Mouse (Mus musculus) spleen, adult 2 months (tissue): ENCODE results near the gene Prm3. TPM values are rescaled to one million over a fixed set of nuclear protein-coding genes. Genes with fewer than 3 reads are reported as not detected.

Experiments used
- DNase-seq, 2 experiments: peaks; one replicate each; pipeline versions ENCODE4 v3.0.0 to v3.0.0-alpha.2; 2012 to 2021; ENCODE audit warnings: low spot score in 2 of 2, low read depth in 1 of 2
- H3K27ac ChIP-seq: fragments of 200-500 bp; 2 replicates; pipeline ENCODE4 v1.5.1; 2012; ENCODE audit warnings: low read length, inconsistent platforms; ENCODE audit not compliant: insufficient read depth
- H3K27me3 ChIP-seq: fragments of 200-500 bp; 2 replicates; pipeline ENCODE4 v1.6.1; 2012; ENCODE audit warnings: mild to moderate bottlenecking, moderate library complexity, low read length, inconsistent platforms; ENCODE audit not compliant: control insufficient read depth, insufficient read depth
- H3K36me3 ChIP-seq: fragments of 200-500 bp; 2 replicates; pipeline ENCODE4 v1.6.1; 2012; ENCODE audit warnings: mild to moderate bottlenecking, low read length, inconsistent platforms; ENCODE audit not compliant: control insufficient read depth, insufficient read depth
- H3K4me1 ChIP-seq: fragments of 200-500 bp; 2 replicates; pipeline ENCODE4 v1.6.1; 2011; ENCODE audit warnings: inconsistent platforms; ENCODE audit not compliant: control insufficient read depth, insufficient read depth, insufficient read length
- H3K4me3 ChIP-seq: fragments of 200-500 bp; 2 replicates; pipeline ENCODE4 v1.5.1; 2011; ENCODE audit warnings: mild to moderate bottlenecking, inconsistent platforms; ENCODE audit not compliant: insufficient read depth, insufficient read length; ENCODE audit errors: extremely low read depth
- CTCF ChIP-seq: fragments of 200-500 bp; IDR thresholded peaks from 2 replicates; pipeline ENCODE4 v1.5.1; 2011; ENCODE audit warnings: mild to moderate bottlenecking, inconsistent platforms; ENCODE audit not compliant: insufficient read depth, insufficient read length, insufficient replicate concordance; ENCODE audit errors: extremely low read depth
- POLR2A ChIP-seq: fragments of 200-500 bp; IDR thresholded peaks from 2 replicates; pipeline ENCODE4 v1.6.1; 2011; ENCODE audit warnings: low read depth, low read length, inconsistent platforms
- WGBS: fragments of 180-500 bp; shearing (Covaris S2); methylation state at CpG from one replicate; pipeline ENCODE4 v1.1.7; 2018; 5-methylcytosine and 5-hydroxymethylcytosine counted together
- polyA plus RNA-seq: library from polyadenylated mRNA; depleted of rRNA; stranded (reverse); fragments of >200 nt; gene quantifications from 2 replicates; pipeline ENCODE4 v1.2.3, GENCODE M21; 2012

Gene Prm3
- polyA plus RNA-seq, 1 experiment: not detected

DNA sequence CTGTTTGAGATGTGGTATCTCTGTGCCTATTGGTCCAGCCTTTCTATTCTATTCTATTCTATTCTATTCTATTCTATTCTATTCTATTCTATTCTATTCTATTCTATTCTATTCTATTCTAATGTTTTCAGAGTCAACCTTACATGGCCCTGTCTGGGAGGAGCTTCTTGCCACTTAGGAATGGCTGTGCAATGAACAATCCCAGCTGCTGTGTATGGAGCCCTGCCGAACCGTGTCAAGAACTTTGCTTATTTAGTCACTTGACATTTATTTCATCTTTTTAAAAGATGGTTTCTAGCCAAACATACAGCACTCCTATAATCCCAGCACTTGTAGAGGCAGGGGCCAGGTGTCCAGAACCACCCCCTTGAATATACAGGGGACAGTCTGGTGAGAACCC is 26.4 kb downstream of the Prm3 start:
- Histone ChIP-seq H3K27me3 (no peaks in the 10 kb centered on the region), H3K4me3 (no peak overlapping the region), H3K4me1 (peaks cover 14% of the 10 kb centered on the region; the same call in 1 of the 2 replicates), H3K36me3 (no peaks in the 10 kb centered on the region), H3K27ac (no peak overlapping the region)
- WGBS: 16% methylated on average over 2 of the region's 2 CpGs
- DNase-seq: no peak
- TF ChIP-seq POLR2A: no peak
- TF ChIP-seq CTCF: no peak

DNA sequence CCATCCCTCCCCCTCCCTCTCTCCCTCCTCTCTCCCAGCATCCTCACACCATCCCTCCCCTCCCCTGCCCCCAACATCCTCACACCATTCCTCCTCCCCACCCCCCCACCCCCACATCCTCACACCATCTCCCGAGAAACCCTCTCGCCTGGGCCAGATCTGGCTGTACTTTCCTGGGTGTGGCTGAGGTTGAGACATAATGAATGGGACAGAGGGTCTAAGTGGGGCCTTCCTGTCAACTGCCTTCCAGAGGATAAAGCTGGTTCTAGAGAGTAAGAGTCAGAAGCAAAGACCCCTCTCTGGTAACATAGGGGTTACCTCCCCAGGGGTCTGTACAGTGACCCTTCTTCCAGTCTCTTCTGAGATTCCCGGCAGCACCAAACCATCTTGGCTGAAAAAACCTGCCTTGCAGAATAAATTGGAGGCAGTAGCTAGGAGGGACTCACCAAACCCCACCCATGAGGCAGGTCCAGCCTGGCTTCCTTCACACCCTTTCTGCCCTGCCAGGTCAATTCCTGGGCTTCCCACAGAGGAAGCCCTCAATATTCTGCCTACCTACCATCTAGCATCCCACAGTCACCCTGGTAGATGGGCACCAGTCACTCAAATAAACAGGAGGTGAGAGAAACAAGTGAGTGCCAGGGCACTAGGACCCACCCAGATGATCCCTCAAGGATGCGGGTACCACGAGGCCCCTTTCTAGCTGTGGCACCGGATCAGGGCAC is 27.0 kb downstream of the Prm3 start:
- H3K36me3 ChIP-seq: no peaks in the 10 kb centered on the region
- DNase-seq: no peak
- H3K4me3 ChIP-seq: no peak overlapping the region
- H3K27ac ChIP-seq: no peak overlapping the region
- H3K27me3 ChIP-seq: no peaks in the 10 kb centered on the region
- H3K4me1 ChIP-seq: peaks cover 7% of the 10 kb centered on the region; the same call in 1 of the 2 replicates
- WGBS: 80% methylated on average over 6 of the region's 6 CpGs
- TF ChIP-seq POLR2A (no peak), CTCF (no peak)

DNA sequence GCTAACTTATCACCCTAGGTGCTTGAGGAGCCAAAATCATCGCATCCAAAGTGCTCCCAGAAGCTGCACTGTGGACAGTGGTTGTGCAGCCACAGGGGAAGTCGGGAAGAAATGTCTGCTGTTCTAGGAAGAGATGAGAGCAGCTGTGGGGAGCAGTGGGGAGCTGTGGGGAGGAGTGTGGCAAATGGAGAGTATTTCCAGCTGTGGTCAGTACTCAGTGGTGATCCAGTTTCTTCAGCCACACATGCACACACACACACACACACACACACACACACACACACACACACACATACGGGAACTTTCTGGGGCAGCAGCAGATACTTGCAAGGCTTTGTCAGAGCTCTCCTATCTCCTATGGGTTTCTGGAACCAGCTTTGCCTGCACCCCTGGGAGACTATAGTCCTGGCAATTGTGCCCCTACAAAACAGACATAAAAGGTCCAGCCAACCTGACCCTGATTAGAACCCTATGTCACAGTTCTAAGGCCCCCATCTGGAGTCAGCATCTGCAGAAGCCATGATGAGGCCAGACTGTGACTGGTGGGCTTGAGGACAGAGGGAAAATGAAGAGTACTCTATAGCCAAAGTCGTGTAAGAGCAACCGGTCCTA is 28.0 kb downstream of the Prm3 start:
- Histone ChIP-seq H3K36me3 (no peaks in the 10 kb centered on the region), H3K4me3 (no peak overlapping the region), H3K27ac (no peak overlapping the region), H3K4me1 (no peaks in the 10 kb centered on the region; the same call in 1 of the 2 replicates), H3K27me3 (no peaks in the 10 kb centered on the region)
- no peak for DNase-seq
- WGBS: 86% methylated on average over 5 of the region's 5 CpGs
- TF ChIP-seq CTCF: no peak
- no peak for TF ChIP-seq POLR2A

DNA sequence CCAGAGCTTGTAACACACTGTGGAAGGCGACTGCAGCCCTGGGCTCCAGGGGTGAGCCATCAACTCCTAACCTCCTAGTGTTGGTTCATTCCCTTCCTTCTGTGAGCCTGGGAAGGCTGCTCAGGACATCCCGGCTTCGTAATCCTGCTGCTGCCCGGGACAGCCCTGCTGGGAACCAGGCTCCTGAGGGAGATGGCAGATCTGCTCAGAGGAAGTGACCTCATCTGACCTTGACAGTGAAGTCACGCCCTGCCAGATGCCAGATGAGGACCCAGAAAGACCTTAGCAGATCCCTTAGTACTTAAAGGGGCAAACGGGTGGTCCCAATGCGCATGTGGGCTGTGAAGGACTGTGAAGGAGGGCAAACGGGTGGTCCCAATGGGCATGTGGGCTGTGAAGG is 29.5 kb downstream of the Prm3 start:
- no peak for DNase-seq
- Histone ChIP-seq H3K4me3 (no peak overlapping the region), H3K4me1 (no peaks in the 10 kb centered on the region; the same call in 1 of the 2 replicates), H3K36me3 (no peaks in the 10 kb centered on the region), H3K27me3 (no peaks in the 10 kb centered on the region), H3K27ac (no peak overlapping the region)
- 67% methylated on average over 8 of the region's 8 CpGs for WGBS
- TF ChIP-seq CTCF (no peak), POLR2A (no peak)

DNA sequence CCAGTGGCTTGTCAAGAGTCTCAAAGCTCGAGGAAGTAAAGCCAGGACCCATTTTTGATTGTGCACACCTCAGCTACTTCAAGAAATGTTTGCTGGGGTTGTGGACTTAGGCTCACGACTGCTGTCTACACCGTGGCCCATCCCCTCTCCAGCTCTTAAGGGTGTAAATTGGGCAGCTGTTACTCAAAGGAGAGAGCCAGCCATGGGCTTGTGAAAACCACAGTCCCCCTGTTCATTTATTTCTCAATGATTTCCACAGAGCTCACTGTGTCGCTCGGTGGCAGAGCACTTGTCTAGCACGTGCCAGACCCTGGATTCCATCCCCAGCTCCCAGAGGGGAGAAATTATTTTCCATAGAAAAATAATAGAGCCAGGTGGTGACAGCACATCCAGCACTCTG is 34.5 kb downstream of the Prm3 start:
- 71% methylated on average over 6 of the region's 6 CpGs for WGBS
- no peak for DNase-seq
- TF ChIP-seq POLR2A (no peak), CTCF (no peak)
- H3K4me3 ChIP-seq: no peak overlapping the region
- H3K27me3 ChIP-seq: no peaks in the 10 kb centered on the region
- no peaks in the 10 kb centered on the region for H3K4me1 ChIP-seq
- H3K36me3 ChIP-seq: no peaks in the 10 kb centered on the region
- H3K27ac ChIP-seq: no peak overlapping the region

DNA sequence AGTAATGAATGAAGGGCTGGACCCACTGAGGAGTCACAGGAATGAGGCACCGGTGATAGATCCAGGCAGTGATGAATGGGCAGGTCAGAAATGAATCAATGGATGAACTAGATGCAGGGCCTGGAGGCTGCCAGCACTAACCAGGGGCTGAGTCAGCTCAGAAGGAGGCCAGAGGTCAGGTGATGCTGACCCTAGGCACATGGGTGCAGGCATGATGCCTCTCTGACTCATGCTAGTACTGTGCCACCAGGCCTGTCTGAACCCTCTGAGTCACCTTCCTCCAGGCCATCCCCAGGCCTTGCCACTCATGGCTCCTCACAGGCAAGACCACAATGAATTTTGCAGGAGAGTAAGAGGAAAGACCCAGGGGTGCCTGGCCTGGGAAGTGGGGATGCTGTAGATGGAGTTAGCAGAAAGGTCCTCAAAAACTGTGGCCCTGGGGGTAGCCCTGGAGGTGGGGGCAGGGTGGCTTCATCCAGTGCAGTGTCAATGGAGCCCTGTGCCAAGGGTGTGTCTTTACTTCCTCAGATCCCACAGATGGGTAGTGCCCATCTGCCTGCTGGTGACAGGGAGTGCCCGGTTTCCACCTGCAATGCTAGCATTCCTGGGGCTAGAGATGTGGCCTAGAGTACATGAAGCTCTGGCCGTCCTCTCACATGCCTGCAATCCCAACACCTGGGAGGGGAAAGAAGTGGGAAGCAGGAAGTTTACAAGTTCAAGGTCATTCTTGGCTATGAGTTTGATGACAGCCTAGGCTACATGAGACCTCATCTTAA is 36.0 kb downstream of the Prm3 start:
- Histone ChIP-seq H3K4me1 (no peaks in the 10 kb centered on the region), H3K4me3 (no peak overlapping the region), H3K36me3 (no peaks in the 10 kb centered on the region), H3K27me3 (no peaks in the 10 kb centered on the region), H3K27ac (no peak overlapping the region)
- no peak for TF ChIP-seq POLR2A
- no peak for TF ChIP-seq CTCF
- DNase-seq: no peak
- WGBS: 88% methylated on average over 3 of the region's 3 CpGs

DNA sequence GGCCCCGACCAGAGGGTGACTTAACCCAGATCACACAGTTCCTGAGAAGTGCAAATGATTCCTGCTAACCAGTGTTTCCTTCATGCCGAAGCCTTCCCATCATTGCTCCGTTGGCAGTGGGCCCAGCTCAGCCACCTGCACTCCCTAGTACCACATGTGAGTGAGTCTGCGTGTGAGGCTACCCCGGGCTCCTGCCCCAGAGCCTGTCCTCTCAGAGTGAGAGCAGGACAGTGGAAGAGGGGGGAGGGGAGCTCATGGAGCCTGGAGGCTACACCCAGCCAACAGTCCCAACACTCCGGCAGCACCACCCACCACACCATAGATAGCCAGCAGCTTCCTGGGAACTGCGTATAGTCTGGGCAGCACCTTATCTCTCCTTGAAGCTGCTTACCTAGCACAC is 40.9 kb downstream of the Prm3 start:
- Histone ChIP-seq H3K36me3 (no peaks in the 10 kb centered on the region), H3K4me3 (no peak overlapping the region), H3K4me1 (no peaks in the 10 kb centered on the region), H3K27ac (no peak overlapping the region), H3K27me3 (no peaks in the 10 kb centered on the region)
- DNase-seq: no peak
- 87% methylated on average over 7 of the region's 7 CpGs for WGBS
- no peak for TF ChIP-seq POLR2A
- TF ChIP-seq CTCF: no peak
